Mouse (Mus musculus) lung, embryonic 16.5 days (tissue): ENCODE measurements around the gene Prickle3. TPM values are rescaled to one million over a fixed set of nuclear protein-coding genes. Genes with fewer than 3 reads are reported as not detected.

Experiments
- ATAC-seq: fragments of 200-750 bp; cut with Nextera tagmentation; 2 replicates; pipeline ENCODE4 v1.8.0; 2017; ENCODE audit warnings: low read depth, mild to moderate bottlenecking, moderate library complexity
- H3K27ac ChIP-seq: fragments of 300-500 bp; sonication (generic); 2 replicates; pipeline ENCODE4 v1.5.1; 2014; ENCODE audit warnings: mild to moderate bottlenecking, control low read depth, low read length
- H3K27me3 ChIP-seq: fragments of 300-500 bp; sonication (generic); 2 replicates; pipeline ENCODE4 v1.6.1; 2014; ENCODE audit warnings: low read depth, low read length, mixed read lengths; ENCODE audit not compliant: control insufficient read depth, insufficient read depth
- H3K36me3 ChIP-seq: fragments of 300-500 bp; sonication (generic); 2 replicates; pipeline ENCODE4 v1.6.1; 2014; ENCODE audit warnings: low read length; ENCODE audit not compliant: control insufficient read depth, insufficient read depth
- H3K4me1 ChIP-seq: fragments of 300-500 bp; sonication (generic); replicated peaks from 2 replicates; pipeline ENCODE4 v1.6.1; 2014; ENCODE audit warnings: low read length, mixed read lengths; ENCODE audit not compliant: control insufficient read depth, insufficient read depth
- H3K4me2 ChIP-seq: fragments of 300-500 bp; sonication (generic); 2 replicates; pipeline ENCODE4 v1.6.1; 2014; ENCODE audit warnings: low read depth, low read length, control low read depth
- H3K4me3 ChIP-seq: fragments of 300-500 bp; sonication (generic); 2 replicates; pipeline ENCODE4 v1.5.1; 2014; ENCODE audit warnings: mild to moderate bottlenecking, low read length, control low read depth
- H3K9ac ChIP-seq: fragments of 300-500 bp; sonication (generic); 2 replicates; pipeline ENCODE4 v1.6.1; 2014; ENCODE audit warnings: low read length, control low read depth
- H3K9me3 ChIP-seq: fragments of 300-500 bp; sonication (generic); 2 replicates; pipeline ENCODE4 v1.6.1; 2016; ENCODE audit warnings: low read length; ENCODE audit not compliant: control insufficient read depth
- WGBS: fragments of 180-500 bp; shearing (Covaris S2); extraction: QIAGEN DNeasy Blood & Tissue Kit; methylation state at CpG from one replicate; pipeline ENCODE4 v1.1.7; 2014; 5-methylcytosine and 5-hydroxymethylcytosine counted together
- polyA plus RNA-seq: library from polyadenylated mRNA; unstranded; fragments of >200 nt; fragmentation: Nextera tagmentation; extraction: Ambion mirVana; gene quantifications from 2 replicates; pipeline ENCODE4 v1.2.1, GENCODE M21; 2015

Gene Prickle3
- polyA plus RNA-seq: 11.5 and 11.8 TPM in 2 replicates

DNA sequence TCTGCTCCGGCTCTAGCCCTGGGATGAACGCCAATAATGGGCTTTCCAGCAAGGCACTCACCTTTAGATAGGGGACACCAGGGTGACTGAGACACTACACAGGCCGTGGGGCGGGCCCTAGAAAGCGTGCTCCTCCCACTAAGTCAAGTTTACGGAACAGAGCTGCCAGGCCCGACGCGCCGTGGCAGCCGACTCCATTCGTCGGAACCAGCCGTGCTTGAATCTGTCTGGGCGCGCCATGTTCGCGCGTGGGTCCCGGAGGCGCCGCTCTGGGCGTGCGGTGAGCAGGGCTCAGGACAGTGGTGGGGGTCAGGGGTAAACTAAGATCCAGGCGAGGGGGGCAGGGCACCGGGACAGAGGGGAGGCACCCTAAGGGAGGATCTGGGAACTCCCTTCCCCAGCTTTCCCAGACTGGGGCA lies at the start of gene Prickle3:
Gene Prickle3, plus strand, starts transcription at position 40 of the 419 bp plus-strand sequence.
- H3K4me3 ChIP-seq: peak within 1 kb of the TSS; percentile 61
- peak; percentile 67 for ATAC-seq
- H3K9ac ChIP-seq: peak within 1 kb of the TSS; percentile 80
- H3K36me3 ChIP-seq: no peaks in the 10 kb centered on the region
- peaks cover 8% of the 10 kb centered on the region for H3K4me1 ChIP-seq
- 21% methylated on average over 26 of the region's 26 CpGs for WGBS
- peak within 1 kb of the TSS; percentile 67 for H3K4me2 ChIP-seq
- no peaks in the 10 kb centered on the region for H3K27me3 ChIP-seq
- H3K27ac ChIP-seq: peak within 1 kb of the TSS; percentile 78
- H3K9me3 ChIP-seq: no peaks in the 10 kb centered on the region

GRCm38 (mm10) chrX:7610035-7610434 lies 47.0 kb upstream of the Prickle3 start:
- Histone ChIP-seq H3K9ac (peak overlapping the region; percentile 39; the same call in 1 of the 2 replicates), H3K36me3 (no peaks in the 10 kb centered on the region)
- ATAC-seq: no peak

DNA sequence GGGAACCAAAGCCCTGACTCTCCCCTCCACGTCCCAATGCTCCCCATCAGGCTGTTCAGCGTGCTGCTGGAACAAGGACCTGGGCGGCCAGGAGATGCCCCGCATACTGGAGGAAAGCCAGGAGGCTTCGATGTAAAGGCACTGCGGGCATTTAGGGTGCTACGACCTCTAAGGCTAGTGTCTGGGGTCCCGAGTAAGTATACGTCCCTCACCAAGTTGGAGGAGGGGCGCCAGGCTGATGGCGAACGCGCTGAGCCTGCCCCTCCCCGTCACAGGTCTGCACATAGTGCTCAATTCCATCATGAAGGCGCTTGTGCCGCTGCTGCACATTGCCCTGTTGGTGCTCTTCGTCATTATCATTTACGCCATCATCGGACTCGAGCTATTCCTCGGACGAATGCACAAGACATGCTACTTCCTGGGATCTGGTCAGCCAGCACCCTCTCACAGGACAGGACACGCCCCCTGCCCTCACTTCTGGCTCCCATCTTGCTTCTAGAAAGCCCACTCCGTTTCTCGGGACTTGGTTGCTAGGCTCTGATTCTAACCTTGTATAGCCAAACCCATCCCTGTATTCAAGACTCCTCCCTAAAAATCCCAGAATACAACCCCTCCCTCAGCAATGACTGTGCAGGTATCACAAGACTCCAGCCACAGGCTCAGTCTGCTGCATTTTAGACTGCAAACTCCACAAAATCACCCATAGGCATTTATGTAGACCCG lies 46.4 kb upstream of the Prickle3 start:
- Histone ChIP-seq H3K27me3 (no peaks in the 10 kb centered on the region), H3K36me3 (no peaks in the 10 kb centered on the region), H3K27ac (no peak overlapping the region), H3K9me3 (no peaks in the 10 kb centered on the region), H3K4me3 (peak overlapping the region; percentile 43), H3K9ac (peak overlapping the region; percentile 39; the same call in 1 of the 2 replicates), H3K4me2 (peak overlapping the region; percentile 60), H3K4me1 (no peaks in the 10 kb centered on the region)
- ATAC-seq: peak; percentile 23; the same call in 1 of the 2 replicates
- 22% methylated on average over 26 of the region's 26 CpGs for WGBS

More at GRCm38 (mm10) chrX:7610035-7610434, 47.0 kb upstream of the Prickle3 start:
- no peaks in the 10 kb centered on the region for H3K27me3 ChIP-seq
- WGBS: 25% methylated on average over 21 of the region's 21 CpGs
- no peaks in the 10 kb centered on the region for H3K9me3 ChIP-seq
- H3K4me1 ChIP-seq: no peaks in the 10 kb centered on the region
- peak overlapping the region; percentile 60 for H3K4me2 ChIP-seq
- no peak overlapping the region for H3K27ac ChIP-seq
- H3K4me3 ChIP-seq: peak overlapping the region; percentile 43

GRCm38 (mm10) chrX:7617889-7618551 lies 39.0 kb upstream of the Prickle3 start:
- no peaks in the 10 kb centered on the region for H3K36me3 ChIP-seq
- no peak overlapping the region for H3K4me3 ChIP-seq
- no peaks in the 10 kb centered on the region for H3K4me1 ChIP-seq
- no peak for ATAC-seq
- no peak overlapping the region for H3K27ac ChIP-seq
- H3K9me3 ChIP-seq: no peaks in the 10 kb centered on the region
- no peaks in the 10 kb centered on the region for H3K27me3 ChIP-seq
- H3K4me2 ChIP-seq: no peak overlapping the region
- no peak overlapping the region for H3K9ac ChIP-seq
- 74% methylated on average over 12 of the region's 12 CpGs for WGBS

- ATAC-seq: no peak
- Histone ChIP-seq H3K27me3 (no peaks in the 10 kb centered on the region), H3K9me3 (no peaks in the 10 kb centered on the region), H3K36me3 (no peaks in the 10 kb centered on the region), H3K4me3 (no peak overlapping the region), H3K4me1 (no peaks in the 10 kb centered on the region), H3K27ac (no peak overlapping the region), H3K9ac (no peak overlapping the region), H3K4me2 (no peak overlapping the region)
- 82% methylated on average over 6 of the region's 6 CpGs for WGBS
Measured at GRCm38 (mm10) chrX:7632560-7632959, 24.5 kb upstream of the Prickle3 start.

GRCm38 (mm10) chrX:7635101-7635500 lies 22.0 kb upstream of the Prickle3 start:
- H3K4me3 ChIP-seq: no peak overlapping the region
- no peak overlapping the region for H3K9ac ChIP-seq
- WGBS: 42% methylated on average over 3 of the region's 3 CpGs
- no peaks in the 10 kb centered on the region for H3K9me3 ChIP-seq
- H3K4me2 ChIP-seq: no peak overlapping the region
- no peak overlapping the region for H3K27ac ChIP-seq
- no peaks in the 10 kb centered on the region for H3K4me1 ChIP-seq
- ATAC-seq: no peak
- no peaks in the 10 kb centered on the region for H3K36me3 ChIP-seq
- H3K27me3 ChIP-seq: peaks cover 3% of the 10 kb centered on the region; the same call in 1 of the 2 replicates

DNA sequence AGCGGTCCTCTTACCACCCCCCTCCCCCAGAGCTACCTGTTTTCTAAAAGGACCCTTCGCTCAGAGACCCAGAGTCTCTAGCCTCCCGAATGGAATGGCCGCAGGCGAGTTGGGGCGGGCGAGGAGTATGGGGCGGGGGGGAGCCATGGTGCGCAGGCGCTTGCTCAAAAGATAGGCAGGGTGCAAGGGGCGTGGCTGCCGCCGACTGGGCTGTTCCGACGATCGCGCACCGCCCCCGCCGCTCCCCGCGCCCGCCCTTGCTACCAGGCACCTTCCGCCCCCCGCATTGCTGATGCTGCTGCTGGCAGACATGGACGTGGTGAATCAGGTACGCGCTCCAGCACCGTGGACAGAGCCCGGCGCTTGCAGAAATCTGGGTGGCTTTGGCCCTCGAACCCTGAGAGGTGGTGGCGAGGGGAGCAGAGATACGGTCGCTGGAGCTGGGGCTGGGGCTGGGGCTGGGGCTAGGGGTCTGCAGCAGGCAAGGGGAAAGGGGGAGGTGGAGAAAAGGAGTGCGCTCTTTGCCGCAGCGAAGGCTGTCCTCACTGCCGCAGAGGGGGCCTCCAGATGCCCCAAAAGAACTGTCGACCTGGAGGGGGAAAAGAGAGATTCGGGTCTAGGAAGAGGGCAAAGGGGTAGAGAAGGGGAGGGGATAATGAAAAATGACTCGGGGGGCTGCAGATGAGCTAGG lies 18.5 kb upstream of the Prickle3 start, which contains the start of gene Syp:
Gene Syp, plus strand, starts transcription at position 71 of the 691 bp plus-strand sequence.
- H3K27ac ChIP-seq: no peak within 1 kb of the TSS
- peak within 1 kb of the TSS; percentile 28 for H3K9ac ChIP-seq
- WGBS: 12% methylated on average over 42 of the region's 42 CpGs
- H3K4me3 ChIP-seq: peak within 1 kb of the TSS; percentile 36
- ATAC-seq: peak; percentile 88
- H3K4me2 ChIP-seq: peak within 1 kb of the TSS; percentile 53
- no peaks in the 10 kb centered on the region for H3K36me3 ChIP-seq
- no peaks in the 10 kb centered on the region for H3K9me3 ChIP-seq
- peaks cover 3% of the 10 kb centered on the region; the same call in 1 of the 2 replicates for H3K27me3 ChIP-seq
- H3K4me1 ChIP-seq: no peaks in the 10 kb centered on the region

DNA sequence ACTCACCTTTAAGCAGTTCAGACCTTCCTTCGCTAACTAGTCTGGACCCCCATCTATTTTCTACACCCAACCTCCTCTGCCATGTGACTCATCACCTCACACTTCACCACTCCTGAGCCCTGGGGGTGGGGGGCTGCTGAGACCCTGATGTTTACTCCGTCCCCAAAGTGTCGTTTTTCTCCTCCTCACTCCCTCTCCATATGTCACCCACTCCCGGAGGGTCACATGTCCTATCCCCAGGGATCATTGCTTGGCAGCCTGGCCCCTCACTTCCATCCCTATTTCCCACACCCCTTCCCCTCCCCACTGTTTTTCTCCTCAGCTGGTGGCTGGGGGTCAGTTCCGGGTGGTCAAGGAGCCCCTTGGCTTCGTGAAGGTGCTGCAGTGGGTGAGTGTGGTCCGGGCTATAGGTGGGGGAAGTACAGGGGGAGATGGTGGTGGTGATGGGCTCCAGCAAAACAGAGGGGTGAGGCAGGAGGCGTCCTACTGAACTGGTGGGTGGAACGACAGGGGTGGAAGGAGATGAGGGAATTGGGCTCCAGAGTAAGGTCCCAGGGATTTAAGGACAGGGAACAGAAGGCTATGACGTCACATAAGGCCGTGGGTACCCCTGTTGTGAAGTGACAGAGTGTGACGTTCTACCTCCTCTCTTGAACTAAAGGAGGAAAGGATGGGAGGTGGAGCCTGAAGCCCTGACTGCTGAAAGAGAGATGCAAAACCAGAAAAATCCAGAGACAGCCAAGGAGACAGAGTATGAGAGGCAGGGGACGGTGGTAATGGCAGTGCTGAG lies 17.3 kb upstream of the Prickle3 start:
- Histone ChIP-seq H3K4me1 (no peaks in the 10 kb centered on the region), H3K4me3 (no peak overlapping the region), H3K4me2 (no peak overlapping the region), H3K9ac (no peak overlapping the region), H3K9me3 (no peaks in the 10 kb centered on the region), H3K27me3 (peaks cover 3% of the 10 kb centered on the region; the same call in 1 of the 2 replicates), H3K27ac (no peak overlapping the region), H3K36me3 (no peaks in the 10 kb centered on the region)
- whole genome bisulfite sequencing: 17% methylated on average over 13 of the region's 13 CpGs
- ATAC-seq: no peak
